Mouse (Mus musculus) lung, postnatal 0 days (tissue): Measurements from ENCODE around the gene Ager. TPM values are rescaled to one million over a fixed set of nuclear protein-coding genes. Genes with fewer than 3 reads are reported as not detected.
A peak's percentile ranks its signal among the peaks of the same experiment; 100 is the strongest.

Source experiments
- ATAC-seq: fragments of 200-750 bp; cut with Nextera tagmentation; 2 replicates; pipeline ENCODE4 v1.8.0; 2017; ENCODE audit warnings: moderate library complexity
- DNase-seq: peaks from one replicate; pipeline ENCODE4 v3.0.0-alpha.2; 2016; ENCODE audit warnings: low spot score
- H3K27ac ChIP-seq: fragments of 300-500 bp; sonication (generic); 2 replicates; pipeline ENCODE4 v1.5.1; 2014; ENCODE audit warnings: antibody characterized with exemption, mild to moderate bottlenecking, low read length, mixed read lengths
- H3K27me3 ChIP-seq: fragments of 300-500 bp; sonication (generic); replicated peaks from 2 replicates; pipeline ENCODE4 v1.6.1; 2014; ENCODE audit warnings: low read length, mixed read lengths; ENCODE audit not compliant: insufficient read depth
- H3K36me3 ChIP-seq: fragments of 300-500 bp; sonication (generic); 2 replicates; pipeline ENCODE4 v1.6.1; 2014; ENCODE audit warnings: low read length, mixed read lengths; ENCODE audit not compliant: insufficient read depth
- H3K4me1 ChIP-seq: fragments of 300-500 bp; sonication (generic); 2 replicates; pipeline ENCODE4 v1.6.1; 2014; ENCODE audit warnings: antibody characterized with exemption, low read depth, low read length, mixed read lengths; ENCODE audit not compliant: insufficient read depth
- H3K4me2 ChIP-seq: fragments of 300-500 bp; sonication (generic); replicated peaks from 2 replicates; pipeline ENCODE4 v1.6.1; 2014; ENCODE audit warnings: low read depth, mild to moderate bottlenecking, low read length, moderate library complexity, mixed read lengths
- H3K4me3 ChIP-seq: fragments of 300-500 bp; sonication (generic); 2 replicates; pipeline ENCODE4 v1.5.1; 2014; ENCODE audit warnings: low read depth, low read length
- H3K9ac ChIP-seq: fragments of 300-500 bp; sonication (generic); replicated peaks from 2 replicates; pipeline ENCODE4 v1.6.1; 2014; ENCODE audit warnings: low read depth, mild to moderate bottlenecking
- H3K9me3 ChIP-seq: fragments of 300-500 bp; sonication (generic); 2 replicates; pipeline ENCODE4 v1.6.1; 2016; ENCODE audit warnings: low read length, mixed read lengths
- CTCF ChIP-seq: IDR thresholded peaks from 2 replicates; pipeline ENCODE4 v1.5.1; 2016; ENCODE audit warnings: antibody characterized with exemption, mild to moderate bottlenecking
- EP300 ChIP-seq: IDR thresholded peaks from 2 replicates; pipeline ENCODE4 v1.6.1; 2016; ENCODE audit warnings: antibody characterized with exemption, mild to moderate bottlenecking, control low read depth
- WGBS: fragments of 180-500 bp; shearing (Covaris S2); extraction: QIAGEN DNeasy Blood & Tissue Kit; methylation state at CpG from one replicate; pipeline ENCODE4 v1.1.7; 2014; 5-methylcytosine and 5-hydroxymethylcytosine counted together
- polyA plus RNA-seq: library from polyadenylated mRNA; unstranded; fragments of >200 nt; fragmentation: Nextera tagmentation; extraction: Ambion mirVana; gene quantifications from 2 replicates; pipeline ENCODE4 v1.2.1, GENCODE M21; 2015

Ager gene
- polyA plus RNA-seq, 1 experiment from 2014 or later, result 3,782 TPM

DNA sequence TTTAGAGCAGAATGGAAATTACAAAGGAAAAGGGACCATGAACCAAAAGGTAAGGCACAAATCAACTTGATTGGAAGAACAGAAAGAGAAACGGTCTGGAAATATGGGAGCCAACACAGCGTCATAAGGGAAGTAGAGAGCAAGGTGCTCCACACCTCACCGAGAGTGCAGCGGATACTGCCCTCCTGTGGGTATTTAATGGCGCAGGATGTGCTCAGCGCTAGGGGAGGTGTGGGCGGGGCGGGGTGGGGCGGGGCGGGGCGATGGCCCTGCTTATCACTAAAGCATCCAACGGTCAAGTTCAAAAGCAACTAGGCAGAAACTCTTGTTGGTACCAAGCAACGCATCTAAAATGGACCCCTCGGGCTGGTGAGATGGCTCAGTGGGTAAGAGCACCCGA is 37.8 kb upstream of the Ager start:
- Histone ChIP-seq H3K9ac (no peak overlapping the region), H3K9me3 (no peaks in the 10 kb centered on the region), H3K36me3 (no peaks in the 10 kb centered on the region), H3K4me3 (no peak overlapping the region), H3K27ac (peak overlapping the region; percentile 22; the same call in 1 of the 2 replicates), H3K4me2 (no peak overlapping the region), H3K27me3 (no peaks in the 10 kb centered on the region), H3K4me1 (no peaks in the 10 kb centered on the region)
- TF ChIP-seq CTCF (peak; percentile 45), EP300 (no peak)
- ATAC-seq (no peak), DNase-seq (no peak)
- 28% methylated on average over 15 of the region's 15 CpGs for WGBS

DNA sequence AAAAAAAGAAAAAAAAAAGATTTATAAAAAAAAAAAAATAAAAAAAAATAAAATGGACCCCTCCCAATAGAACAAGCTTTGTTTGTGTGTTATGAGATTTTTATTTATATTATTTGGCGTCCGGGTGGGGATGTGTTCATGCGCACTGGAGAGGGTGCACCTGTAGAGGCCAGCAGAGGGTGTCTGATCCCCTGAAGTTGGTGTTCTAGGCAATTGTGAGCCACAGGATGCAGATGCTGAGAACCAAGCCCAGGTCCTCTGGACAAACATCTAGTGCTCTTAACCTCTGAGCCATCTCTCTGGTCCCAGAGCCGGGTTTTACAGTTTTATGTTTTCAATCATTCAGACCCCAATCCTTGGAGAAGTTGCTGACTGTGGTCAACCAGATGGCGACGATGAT is 37.2 kb upstream of the Ager start:
- H3K4me2 ChIP-seq, result no peak overlapping the region
- WGBS, result 91% methylated on average over 6 of the region's 6 CpGs
- TF ChIP-seq CTCF (peak; percentile 10; the same call in 1 of the 2 replicates), EP300 (no peak)
- no peaks in the 10 kb centered on the region for H3K27me3 ChIP-seq
- no peak overlapping the region for H3K4me3 ChIP-seq
- H3K4me1 ChIP-seq, result no peaks in the 10 kb centered on the region
- no peaks in the 10 kb centered on the region for H3K36me3 ChIP-seq
- ATAC-seq, result no peak
- H3K9me3 ChIP-seq, result no peaks in the 10 kb centered on the region
- H3K27ac ChIP-seq, result peak overlapping the region; percentile 54
- no peak overlapping the region for H3K9ac ChIP-seq
- DNase-seq, result no peak

DNA sequence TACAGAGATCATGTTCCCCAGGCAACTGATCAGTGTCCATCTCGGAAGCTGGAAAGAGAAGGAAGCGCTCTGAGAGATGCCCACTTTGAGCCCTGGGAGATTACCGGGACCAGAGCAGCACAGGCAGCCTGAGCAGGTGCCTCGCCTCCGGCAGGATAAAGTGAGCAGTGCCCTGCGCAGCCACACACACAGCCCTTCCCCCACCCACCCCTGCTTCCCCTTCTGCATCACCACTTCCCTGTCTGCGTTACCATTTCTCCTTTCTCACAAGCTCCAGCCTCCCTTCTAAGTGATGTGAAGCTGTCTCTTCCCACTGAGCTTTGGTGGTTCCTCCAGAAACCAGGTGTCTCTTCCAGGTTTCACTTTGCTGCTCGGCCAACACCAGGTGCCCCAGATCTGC is 36.5 kb upstream of the Ager start:
- TF ChIP-seq EP300 (no peak), CTCF (no peak)
- 36% methylated on average over 8 of the region's 8 CpGs for WGBS

DNA sequence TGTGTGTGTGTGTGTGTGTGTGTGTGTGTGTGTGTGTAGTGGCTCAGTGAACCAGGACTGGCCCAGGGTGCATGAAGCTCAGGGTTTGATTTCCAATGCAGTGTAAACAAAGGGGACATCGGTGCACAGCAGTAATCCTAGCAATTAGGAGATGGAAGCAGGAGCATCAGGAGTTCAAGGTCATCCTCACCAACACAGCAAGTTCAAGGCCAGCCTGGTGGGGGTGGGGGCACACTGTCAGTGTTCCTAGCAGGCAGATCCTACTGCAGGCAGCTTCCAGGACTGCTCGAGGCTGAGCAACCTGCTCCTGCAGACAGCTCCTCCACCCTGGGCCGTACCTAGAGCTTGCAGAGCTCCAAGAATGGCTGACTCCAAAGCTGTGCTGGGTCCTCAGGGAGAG is 35.1 kb upstream of the Ager start:
- no peak for DNase-seq
- H3K27me3 ChIP-seq, result no peaks in the 10 kb centered on the region
- H3K9ac ChIP-seq, result no peak overlapping the region
- no peaks in the 10 kb centered on the region for H3K36me3 ChIP-seq
- H3K4me2 ChIP-seq, result no peak overlapping the region
- H3K4me1 ChIP-seq, result no peaks in the 10 kb centered on the region
- 55% methylated on average over 3 of the region's 3 CpGs for WGBS
- TF ChIP-seq EP300, result no peak
- no peak for TF ChIP-seq CTCF
- no peak for ATAC-seq
- H3K4me3 ChIP-seq, result no peak overlapping the region
- H3K27ac ChIP-seq, result no peak overlapping the region
- H3K9me3 ChIP-seq, result no peaks in the 10 kb centered on the region

More for the DNA sequence above, 36.5 kb upstream of the Ager start:
- H3K4me2 ChIP-seq, result no peak overlapping the region; the same call in 1 of the 2 replicates
- peak; percentile 36 for DNase-seq
- H3K36me3 ChIP-seq, result no peaks in the 10 kb centered on the region
- no peak overlapping the region for H3K9ac ChIP-seq
- peak overlapping the region; percentile 54 for H3K27ac ChIP-seq
- no peak for ATAC-seq
- no peaks in the 10 kb centered on the region for H3K4me1 ChIP-seq
- no peak overlapping the region for H3K4me3 ChIP-seq
- H3K9me3 ChIP-seq, result no peaks in the 10 kb centered on the region
- H3K27me3 ChIP-seq, result no peaks in the 10 kb centered on the region

DNA sequence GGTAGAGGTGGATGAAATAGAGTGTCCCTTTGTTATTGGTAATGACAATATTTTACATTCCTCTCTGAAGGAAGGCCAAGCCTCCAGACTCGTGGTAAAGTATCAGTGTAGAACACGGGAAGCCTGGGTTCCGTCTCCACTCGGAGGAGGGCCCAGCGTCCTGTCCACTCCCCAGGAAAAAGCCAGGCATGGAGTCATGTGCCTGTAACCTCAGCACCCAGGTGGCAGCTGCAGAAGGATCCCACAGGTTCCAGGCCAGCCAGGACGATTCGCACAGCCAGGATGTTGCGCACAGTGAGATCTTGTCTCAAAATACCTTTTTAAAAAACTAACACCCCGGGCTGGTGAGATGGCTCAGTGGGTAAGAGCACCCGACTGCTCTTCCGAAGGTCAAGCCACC is 34.3 kb upstream of the Ager start:
- no peak for TF ChIP-seq CTCF
- ATAC-seq (no peak), DNase-seq (no peak)
- H3K4me3 ChIP-seq, result no peak overlapping the region
- H3K27me3 ChIP-seq, result no peaks in the 10 kb centered on the region
- WGBS, result 59% methylated on average over 11 of the region's 11 CpGs
- H3K27ac ChIP-seq, result no peak overlapping the region
- H3K9ac ChIP-seq, result no peak overlapping the region
- no peak overlapping the region for H3K4me2 ChIP-seq
- no peaks in the 10 kb centered on the region for H3K36me3 ChIP-seq
- H3K4me1 ChIP-seq, result no peaks in the 10 kb centered on the region
- no peaks in the 10 kb centered on the region for H3K9me3 ChIP-seq

DNA sequence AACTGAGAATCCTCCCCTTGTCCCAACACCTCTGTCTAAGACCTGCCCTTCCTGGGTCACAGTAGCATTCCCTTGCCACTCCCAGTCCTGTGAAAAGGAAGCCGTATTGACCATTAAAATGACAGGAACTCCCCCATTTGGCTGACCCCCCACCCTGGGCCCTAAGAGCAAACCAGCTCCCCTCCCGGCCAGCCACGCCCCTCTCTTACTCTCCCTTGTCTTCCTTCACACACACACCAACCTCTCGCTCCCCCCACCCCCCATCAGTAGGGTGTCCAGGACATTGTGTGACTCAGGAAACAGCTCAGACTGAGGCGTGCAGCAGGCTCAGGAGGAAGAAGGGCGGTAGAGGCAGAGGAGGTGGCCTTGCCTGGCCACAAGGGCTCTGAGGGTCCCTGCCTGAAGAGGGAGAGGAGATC is 33.6 kb upstream of the Ager start, which contains the start of gene Notch4:
TSS of gene Notch4 (plus strand) at position 266 of the 419 bp plus-strand sequence.
- H3K9ac ChIP-seq, result peak within 1 kb of the TSS; percentile 35; the same call in 1 of the 2 replicates
- ATAC-seq, result peak; percentile 87
- 7% methylated on average over 6 of the region's 6 CpGs for WGBS

DNA sequence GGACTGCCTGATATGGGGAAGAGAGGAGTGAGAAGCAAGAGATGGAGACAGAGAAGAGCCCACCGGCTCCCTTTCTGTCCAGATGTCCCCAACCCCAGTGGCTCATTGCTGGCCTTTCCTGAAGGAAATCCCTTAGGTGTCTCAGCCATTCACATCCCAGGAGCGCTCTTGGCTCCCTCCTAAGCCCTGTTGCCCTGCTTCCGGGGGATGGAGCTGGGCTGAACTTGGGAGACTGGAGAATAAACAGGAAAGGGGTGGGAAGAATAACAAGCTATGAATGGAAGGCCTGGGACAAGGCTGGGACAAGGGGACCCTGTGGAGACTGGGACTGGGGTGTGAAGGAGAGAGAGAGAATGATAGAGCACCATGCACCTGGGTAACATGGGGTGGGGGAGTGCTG is 32.9 kb upstream of the Ager start:
- WGBS, result 15% methylated on average over 3 of the region's 3 CpGs
- Histone ChIP-seq H3K9ac (0 out of 2 replicates have a peak overlapping the region, but pooled peaks have one; percentile 35), H3K4me2 (peak overlapping the region; percentile 51), H3K27ac (peak overlapping the region; percentile 95), H3K4me3 (peak overlapping the region; percentile 29), H3K36me3 (no peaks in the 10 kb centered on the region), H3K9me3 (no peaks in the 10 kb centered on the region), H3K4me1 (no peaks in the 10 kb centered on the region), H3K27me3 (no peaks in the 10 kb centered on the region)
- peak; percentile 76 for TF ChIP-seq EP300
- no peak for TF ChIP-seq CTCF
- ATAC-seq (peak; percentile 72), DNase-seq (peak; percentile 76)

More for the DNA sequence above, 33.6 kb upstream of the Ager start, which contains the start of gene Notch4:
- peak; percentile 77 for DNase-seq
- H3K4me2 ChIP-seq, result peak within 1 kb of the TSS; percentile 51
- TF ChIP-seq EP300 (peak; percentile 78), CTCF (peak; percentile 41)
- no peaks in the 10 kb centered on the region for H3K27me3 ChIP-seq
- H3K4me1 ChIP-seq, result no peaks in the 10 kb centered on the region
- peak within 1 kb of the TSS; percentile 95 for H3K27ac ChIP-seq
- no peaks in the 10 kb centered on the region for H3K36me3 ChIP-seq
- no peaks in the 10 kb centered on the region for H3K9me3 ChIP-seq
- H3K4me3 ChIP-seq, result peak within 1 kb of the TSS; percentile 29
